Comparison of ENCODE assay signal across 15 mouse cellular contexts in genomic region chr9:105871643-105872042, GRCm38 (mm10). TPM values are rescaled to one million over a fixed set of nuclear protein-coding genes. Genes with fewer than 3 reads are reported as not detected.
DNase-seq lines count a peak whose midpoint lies in the region; TF ChIP-seq lines count a peak whose summit lies in the region.
"Had no signal": no experiment of that assay in that cellular context is flagged by ENCODE, and none has a peak within 500 bp of the region (broad histone marks: within the 10 kb centered on the region; RNA-seq: fewer than 3 reads in every experiment).

No protein-coding gene starts in this region.

- no peak overlapping the region for H3K27ac ChIP-seq in gastrocnemius, adult 2 months
- H3K27ac ChIP-seq: hindbrain, embryonic 12.5 days; intestine, embryonic 15.5 days; limb, embryonic 13.5 days; stomach, postnatal 0 days had no signal

- intact Hi-C loops in gastrocnemius, adult 2 months (cut with DNase I): no loop called here

- DNase-seq in kidney, postnatal 4 days: peak; percentile 6 to 22
- no peak for DNase-seq in kidney, adult 18-20 months
- DNase-seq in gastrocnemius, adult 2 months: peak; percentile 63
- DNase-seq in heart, adult 9 months (ENCODE audit: low spot score in 2 of 2): peak; percentile 18 to 41
- peak; percentile 25 for DNase-seq in ovary, postnatal 14 days (ENCODE audit: low spot score)
- DNase-seq in embryo, embryonic 10 days (ENCODE audit: low spot score): no peak
- no peak for DNase-seq in right cerebral cortex, postnatal 36 days (ENCODE audit: low spot score in 2 of 2)
- DNase-seq: adrenal gland, postnatal 10 days; cerebellum, adult 9-11 months; kidney, postnatal 25 days; liver, postnatal 0 days had no signal

- no peak for TF ChIP-seq CTCF in gastrocnemius, adult 2 months (IDR thresholded peaks at IDR 0.05)

- H3K4me3 ChIP-seq in gastrocnemius, adult 2 months: no peak overlapping the region
- H3K4me3 ChIP-seq: hindbrain, embryonic 12.5 days; intestine, embryonic 15.5 days; limb, embryonic 13.5 days had no signal

RNA-seq across cellular contexts. Expression of gene Col6a6, which starts 43.7 kb away (rescaled TPM):
- 1 to 10 TPM; 1.5 to 1.9 TPM for total RNA-seq in gastrocnemius, adult 2 months (2021)

Comparison
In these comparisons a context has a peak if more than half of its experiments do, and no peak if none do; other contexts are left out.
1. DNase-seq: peak in kidney, postnatal 4 days (2 of 2), gastrocnemius, adult 2 months (single experiment), heart, adult 9 months (2 of 2) and ovary, postnatal 14 days (single experiment); none in kidney, adult 18-20 months (single experiment), embryo, embryonic 10 days (single experiment) and right cerebral cortex, postnatal 36 days (0 of 2).